Mouse (Mus musculus): ENCODE data around the gene 1110004F10Rik. TPM values are rescaled to one million over a fixed set of nuclear protein-coding genes. Genes with fewer than 3 reads are reported as not detected.

1110004F10Rik gene
- total RNA-seq, 2 experiments from 2014 or later = 65.9 to 73.8 TPM

DNA sequence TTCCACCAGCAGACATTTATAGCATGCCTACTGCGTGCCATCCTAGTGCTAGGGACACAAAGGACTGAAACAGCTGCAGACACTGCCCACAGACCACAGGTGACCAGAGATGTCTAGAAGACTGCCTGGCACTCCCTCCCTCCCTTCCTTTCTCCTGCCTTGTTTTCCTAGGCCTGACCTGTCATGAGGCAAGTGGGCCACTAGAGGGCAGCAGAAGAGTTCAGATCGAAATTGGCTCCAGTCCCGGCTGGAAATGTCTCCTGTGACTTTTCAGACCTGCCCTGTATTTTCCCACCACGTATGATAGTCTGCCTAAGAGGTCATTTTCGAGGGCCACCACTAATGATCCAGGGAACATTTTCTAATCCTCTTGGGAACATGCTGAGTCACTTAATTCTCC is 92.9 kb downstream of the 1110004F10Rik start:
- intact Hi-C loops (cut with DNase I) = loop anchor here (2.0 to 5.0 kb wide), 3 partner anchors 29 to 190 kb away; no protein-coding TSS in a partner anchor

DNA sequence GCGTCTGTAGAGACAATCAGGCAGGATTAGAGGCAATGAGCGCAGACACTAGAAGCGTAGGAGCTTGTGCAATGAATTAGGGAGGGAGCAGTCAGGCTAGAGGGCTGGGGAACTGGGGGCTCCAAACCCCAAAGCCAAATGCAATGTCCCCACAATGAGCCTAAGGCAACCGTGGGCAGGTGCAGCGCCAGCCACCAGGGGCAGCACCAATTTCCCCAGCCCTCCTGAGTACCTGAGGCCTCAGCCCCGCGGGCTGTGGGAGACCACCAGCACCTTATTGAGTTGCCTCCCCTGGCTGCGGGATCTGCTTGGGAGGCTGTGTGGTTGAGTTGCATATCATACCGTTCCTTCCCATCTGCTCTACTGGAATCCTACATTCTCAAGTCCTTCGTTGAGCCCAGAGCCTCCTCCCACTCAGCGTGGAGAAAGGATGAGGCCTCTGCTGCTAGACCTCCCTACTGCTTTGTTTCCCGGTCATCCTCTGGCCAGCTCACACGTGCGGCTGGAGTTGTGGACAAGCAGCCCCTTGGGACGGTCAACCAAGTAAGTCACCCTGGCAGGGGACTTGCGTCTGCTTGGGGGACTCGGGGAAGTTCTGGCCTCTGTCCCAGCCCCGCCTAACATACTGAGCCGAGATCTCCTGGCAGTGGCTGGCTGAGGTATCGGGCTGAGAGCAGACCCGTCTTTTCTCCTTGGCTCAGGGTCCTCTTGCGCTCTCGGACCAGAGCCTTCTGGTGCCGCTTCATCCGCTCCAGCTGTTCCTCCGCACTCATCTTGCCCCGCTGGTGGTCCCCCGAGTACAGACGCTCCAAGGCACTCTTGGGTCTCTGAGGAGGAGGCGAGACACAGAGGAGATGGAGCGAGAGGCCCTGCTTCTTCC is 95.5 kb downstream of the 1110004F10Rik start:
- peak; percentile 46 to 51 for DNase-seq
- intact Hi-C loops (cut with DNase I) = loop anchor here (5.0 kb wide), 1 partner anchor 188 kb away; no protein-coding TSS in a partner anchor

More for the DNA sequence above, 92.9 kb downstream of the 1110004F10Rik start:
- DNase-seq = peak; percentile 85 to 92

DNA sequence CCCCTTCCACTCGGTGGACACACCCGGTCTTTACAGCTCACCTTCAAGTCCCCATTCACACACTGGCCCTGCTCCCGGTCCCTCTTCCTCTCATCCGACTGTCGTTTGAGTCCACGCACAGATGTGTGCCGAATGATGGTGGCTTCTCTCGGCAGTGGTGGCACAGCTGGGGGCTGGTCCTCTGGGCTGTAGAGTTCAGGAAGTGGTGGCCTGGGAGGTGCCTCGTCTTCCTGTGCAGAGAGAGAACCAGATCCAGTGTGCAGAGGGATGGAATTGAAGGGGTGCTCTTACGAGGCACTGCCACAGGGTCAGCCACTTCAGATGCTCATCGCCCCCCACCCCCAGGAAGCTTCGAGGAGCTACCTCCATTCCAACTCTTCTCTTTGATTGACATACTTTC is 98.0 kb downstream of the 1110004F10Rik start:
- intact Hi-C loops (cut with DNase I) = no loop called here
- no peak for DNase-seq

DNA sequence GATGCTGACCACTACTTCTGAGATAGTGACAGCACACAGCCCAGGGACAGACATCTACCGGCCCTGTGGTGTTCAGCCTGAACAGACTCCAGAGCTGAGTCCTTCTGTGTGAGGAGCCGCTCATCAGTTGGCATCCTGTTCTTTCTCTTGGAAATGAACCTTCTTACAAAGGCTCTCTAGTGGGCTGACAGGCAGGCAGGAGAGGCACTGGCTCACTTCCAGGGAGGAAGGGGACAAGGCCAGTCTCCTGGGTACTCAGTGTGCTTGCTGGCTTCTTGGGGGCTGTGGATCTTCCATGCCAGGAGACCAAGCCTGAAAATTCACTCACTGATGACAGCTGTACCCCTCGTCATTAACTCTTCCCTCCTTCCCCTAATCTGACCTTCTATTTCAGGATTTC is 98.5 kb downstream of the 1110004F10Rik start:
- intact Hi-C loops (cut with DNase I) = no loop called here
- DNase-seq = no peak

DNA sequence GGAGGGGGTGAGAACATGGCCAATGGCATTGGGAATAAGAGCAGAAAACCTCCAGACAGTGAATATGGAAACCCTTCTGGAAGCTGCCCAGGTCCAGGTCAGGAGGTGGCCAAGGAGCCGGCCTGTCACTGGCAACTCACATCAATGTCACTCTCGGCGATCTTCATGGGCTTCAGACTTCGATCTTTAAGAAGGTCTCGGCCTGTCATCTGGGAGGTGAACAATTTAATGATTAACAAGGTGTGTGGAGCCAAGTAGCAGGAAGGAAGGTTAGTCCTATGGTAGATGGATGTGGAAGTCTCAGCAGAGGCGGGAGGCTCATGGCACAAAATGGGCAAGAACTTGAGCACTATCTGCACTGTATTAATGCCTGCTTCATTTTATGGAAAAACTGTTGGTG is 105.8 kb downstream of the 1110004F10Rik start:
- intact Hi-C loops (cut with DNase I) = no loop called here

DNA sequence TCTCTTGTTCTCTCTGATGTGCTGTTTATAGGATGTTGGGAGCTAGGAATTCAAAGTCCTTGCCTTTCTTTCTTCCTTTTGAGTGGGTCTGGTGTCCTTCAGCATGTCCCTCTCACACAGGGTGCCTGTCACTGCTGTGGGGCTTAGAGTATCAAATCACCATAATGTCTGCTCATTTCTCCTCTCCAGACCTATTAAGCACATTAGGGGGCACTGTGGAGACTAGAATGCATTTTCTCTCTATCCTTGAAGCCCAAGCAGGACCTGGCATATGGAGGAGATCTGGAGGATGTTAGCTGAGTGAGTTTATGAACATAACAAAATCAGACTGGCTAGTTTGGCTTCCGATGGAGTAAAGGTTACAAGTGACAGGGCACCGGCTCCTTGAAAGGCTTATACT is 107.9 kb downstream of the 1110004F10Rik start:
- DNase-seq = no peak
- intact Hi-C loops (cut with DNase I) = no loop called here

More for the DNA sequence above, 105.8 kb downstream of the 1110004F10Rik start:
- no peak for DNase-seq

DNA sequence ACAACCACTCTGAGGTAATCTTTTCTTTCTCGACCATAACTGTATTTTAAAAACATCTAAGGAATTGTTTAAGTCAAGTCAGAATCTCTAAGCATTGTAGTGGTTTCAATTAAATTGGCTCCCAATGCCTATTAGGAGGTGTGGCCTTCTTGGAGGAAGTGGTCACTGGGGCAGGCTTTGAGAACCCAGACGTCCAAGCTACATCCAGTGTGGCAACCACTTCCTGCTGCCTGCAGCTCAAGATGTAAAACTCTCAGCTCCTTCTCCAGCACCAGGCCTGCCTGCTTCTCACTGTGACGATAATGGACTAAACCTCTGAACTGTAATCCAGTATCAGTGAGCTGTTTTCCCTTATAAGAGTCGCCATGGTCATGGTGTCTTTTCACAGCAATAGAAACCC is 110.4 kb downstream of the 1110004F10Rik start:
- no peak for DNase-seq
- intact Hi-C loops (cut with DNase I) = no loop called here

DNA sequence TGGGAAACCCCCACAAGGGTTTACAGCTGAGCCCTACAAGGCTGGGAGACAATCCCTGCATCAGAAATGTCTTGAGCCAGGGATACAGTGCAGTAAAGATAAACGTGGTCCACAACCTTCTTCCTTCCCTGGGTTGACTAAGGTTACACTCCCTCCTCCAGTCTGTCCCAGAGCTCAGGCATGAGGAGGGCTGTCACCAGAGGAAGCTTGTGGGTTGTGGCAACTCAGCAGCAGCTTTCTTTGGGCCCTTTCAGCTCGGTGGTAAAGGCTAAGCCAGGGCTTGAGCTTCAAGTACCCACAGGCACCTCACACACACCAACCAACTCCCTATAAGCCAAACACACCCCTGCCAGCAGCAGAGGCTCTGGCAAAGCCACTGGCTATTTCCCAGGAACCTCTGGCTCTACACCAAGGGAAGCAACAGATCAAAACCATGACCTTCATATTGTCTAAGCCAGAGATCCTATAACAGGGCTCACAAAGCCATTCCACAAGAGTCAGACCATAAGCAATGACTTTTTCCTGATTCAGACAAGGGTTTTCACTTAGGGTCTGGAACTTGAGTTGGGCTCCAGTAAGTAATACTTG is 114.7 kb downstream of the 1110004F10Rik start:
- no peak for DNase-seq
- intact Hi-C loops (cut with DNase I) = no loop called here

Other genes with a start within 250 kb of the 1110004F10Rik start
- 10 to 100 TPM; 22.9 to 30.3 TPM for gene Sox6, start 601 bp upstream of the 1110004F10Rik start, total RNA-seq (2021)
- gene Gm4353, start 45.2 kb downstream of the 1110004F10Rik start, total RNA-seq (2021) = 1 to 10 TPM in 1 of 2 experiments, under 1 TPM in 1; 0.74 to 2.1 TPM

Data from heart, postnatal 10 days (tissue).